ENCODE assay signal across 8 mouse cellular contexts in genomic region chr15:8447193-8447767, GRCm38 (mm10). TPM values are rescaled to one million over a fixed set of nuclear protein-coding genes. Genes with fewer than 3 reads are reported as not detected.
A peak's percentile ranks its signal among the peaks of the same experiment; 100 is the strongest.
DNase-seq lines count a peak whose midpoint lies in the region; ATAC-seq and TF ChIP-seq lines count a peak whose summit lies in the region.

No protein-coding gene starts in this region.

- no peak for TF ChIP-seq CTCF in brain, embryonic 14.5 days (IDR thresholded peaks at IDR 0.05; ENCODE audit: borderline replicate concordance, extremely low read depth, insufficient read depth, insufficient read length)

- peak overlapping the region; percentile 15 for H3K4me3 ChIP-seq in kidney, embryonic 15.5 days (replicated peaks)
- H3K4me3 ChIP-seq in intestine, embryonic 14.5 days (ENCODE audit: low read depth, low read length) = no peak overlapping the region
- H3K4me3 ChIP-seq in myocyte = peak overlapping the region; percentile 70

- no peaks in the 10 kb centered on the region for H3K27me3 ChIP-seq in kidney, embryonic 15.5 days
- H3K27me3 ChIP-seq in intestine, embryonic 14.5 days (replicated peaks; ENCODE audit: control insufficient read depth, insufficient read depth, low read length) = no peaks in the 10 kb centered on the region
- H3K27me3 ChIP-seq in myocyte (ENCODE audit: control insufficient read depth, insufficient read depth, insufficient read length) = no peaks in the 10 kb centered on the region

- no peak for DNase-seq in kidney, adult 8-10 months
- peak; percentile 26 for DNase-seq in brain, embryonic 14.5 days (ENCODE audit: low read depth)
- DNase-seq in intestine, embryonic 14.5 days (ENCODE audit: low spot score) = no peak
- DNase-seq in right cerebral cortex, postnatal 10 days (ENCODE audit: low spot score in 2 of 2) = no peak
- DNase-seq in right cerebral cortex, postnatal 4 days = no peak
- DNase-seq in c-Kit-positive CD71-positive TER-119-positive erythroid progenitor cells, embryonic 14.5 days (ENCODE audit: low spot score) = no peak

- H3K4me2 ChIP-seq in kidney, embryonic 15.5 days = peak overlapping the region; percentile 96
- peak overlapping the region; percentile 97 for H3K4me2 ChIP-seq in intestine, embryonic 14.5 days (ENCODE audit: low read length)
- peak overlapping the region; percentile 96 for H3K4me2 ChIP-seq in myocyte (ENCODE audit: low read depth)

- H3K79me2 ChIP-seq in myocyte (ENCODE audit: control insufficient read depth, insufficient read depth) = peaks cover 48% of the 10 kb centered on the region

- no peaks in the 10 kb centered on the region for H3K9me3 ChIP-seq in kidney, embryonic 15.5 days (replicated peaks)
- H3K9me3 ChIP-seq in intestine, embryonic 14.5 days (ENCODE audit: control insufficient read depth, low read length) = no peaks in the 10 kb centered on the region

- no peak overlapping the region for H3K27ac ChIP-seq in kidney, embryonic 15.5 days
- no peak overlapping the region for H3K27ac ChIP-seq in intestine, embryonic 14.5 days (ENCODE audit: low read depth)

- no peak overlapping the region for H3ac ChIP-seq in myocyte (ENCODE audit: control insufficient read depth, insufficient read length)

- WGBS in kidney, embryonic 15.5 days = 48% methylated on average over 8 of the region's 8 CpGs
- 65% methylated on average over 8 of the region's 8 CpGs for WGBS in intestine, embryonic 14.5 days

- TF ChIP-seq POLR2A in brain, embryonic 14.5 days (IDR thresholded peaks at IDR 0.05; ENCODE audit: borderline replicate concordance, extremely low read depth, insufficient read depth, insufficient read length, poor library complexity, severe bottlenecking) = no peak
- no peak for TF ChIP-seq POLR2A in myocyte (IDR thresholded peaks at IDR 0.05; ENCODE audit: insufficient read length, low read depth)

- no peaks in the 10 kb centered on the region for H3K36me3 ChIP-seq in kidney, embryonic 15.5 days
- no peaks in the 10 kb centered on the region for H3K36me3 ChIP-seq in intestine, embryonic 14.5 days (ENCODE audit: control insufficient read depth, insufficient read depth, low read length)
- H3K36me3 ChIP-seq in myocyte (ENCODE audit: control insufficient read depth, insufficient read depth) = no peaks in the 10 kb centered on the region

- H3K9ac ChIP-seq in kidney, embryonic 15.5 days = no peak overlapping the region
- no peak overlapping the region for H3K9ac ChIP-seq in intestine, embryonic 14.5 days (ENCODE audit: low read length)

- peaks cover 15% of the 10 kb centered on the region for H3K4me1 ChIP-seq in kidney, embryonic 15.5 days
- H3K4me1 ChIP-seq in intestine, embryonic 14.5 days (replicated peaks; ENCODE audit: control insufficient read depth, insufficient read depth, low read length) = peaks cover 12% of the 10 kb centered on the region

- ATAC-seq in kidney, embryonic 15.5 days (replicated peaks; ENCODE audit: low FRiP score) = no peak
- ATAC-seq in intestine, embryonic 14.5 days (replicated peaks; ENCODE audit: low FRiP score, low TSS enrichment, low read depth) = no peak

TF ChIP-seq in myocyte, 11 proteins besides CTCF, POLR2A, EP300 and RAD21:
- TF ChIP-seq CEBPB (IDR thresholded peaks at IDR 0.05; ENCODE audit: insufficient read depth, poor library complexity, severe bottlenecking) = no peak
- no peak for TF ChIP-seq TCF3 (IDR thresholded peaks at IDR 0.05; ENCODE audit: insufficient read length, low read depth)
- TF ChIP-seq MAX (IDR thresholded peaks at IDR 0.05; ENCODE audit: low read depth) = no peak
- no peak for TF ChIP-seq REST (IDR thresholded peaks at IDR 0.05; ENCODE audit: insufficient read depth, insufficient read length)
- TF ChIP-seq MYOD1 (IDR thresholded peaks at IDR 0.05; ENCODE audit: control insufficient read depth in 1 of 3, insufficient read length in 2 of 3, low read depth in 2 of 3) = no peak
TF ChIP-seq in myocyte: peak in this region for 0.

RNA-seq across cellular contexts. Expression of gene Nipbl, which starts 3.0 kb away (rescaled TPM):
- polyA plus RNA-seq in kidney, embryonic 15.5 days (2015; fragmentation: Nextera tagmentation; extraction: Ambion mirVana) = 18.3 and 18.7 TPM in 2 replicates
- polyA plus RNA-seq in brain, embryonic 14.5 days (2012; rRNA removed) = 14.6 and 21.1 TPM in 2 replicates
- 23.3 and 23.8 TPM in 2 replicates for polyA plus RNA-seq in intestine, embryonic 14.5 days (2014; fragmentation: Nextera tagmentation; extraction: Ambion mirVana)
- 6.5 TPM for polyA plus RNA-seq in myocyte (2012; fragmentation: generic; extraction: Trizol)
